Mouse (Mus musculus): ENCODE results near the gene Etfrf1.

DNA sequence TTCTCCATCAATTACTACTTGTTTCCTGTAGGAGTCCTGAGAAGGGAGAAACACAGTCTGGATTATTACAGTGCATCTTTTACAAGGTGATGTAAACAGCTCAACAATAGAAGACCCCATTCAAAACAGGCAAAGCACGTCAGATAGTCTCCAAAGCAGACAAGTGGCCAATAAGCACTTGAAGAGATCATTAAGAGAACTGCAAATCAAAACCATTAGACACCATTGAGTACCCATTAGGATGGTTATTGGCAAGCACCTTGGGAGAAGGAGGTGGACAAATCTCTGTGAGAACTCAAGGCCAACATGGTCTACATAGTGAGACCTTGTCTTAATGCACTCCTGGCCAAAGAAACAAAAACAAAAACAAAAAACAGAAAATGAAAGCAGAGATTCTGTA lies 23.5 kb downstream of the Etfrf1 start:
- TF ChIP-seq EP300 (optimal IDR thresholded peaks at IDR 0.05) (no peak), CTCF (IDR thresholded peaks at IDR 0.05; ENCODE audit: low read depth) (no peak)

All from stomach, postnatal 0 days (tissue).